Mouse (Mus musculus) thymus, postnatal 0 days (tissue): ENCODE results near the gene Auts2. TPM values are rescaled to one million over a fixed set of nuclear protein-coding genes. Genes with fewer than 3 reads are reported as not detected.

ENCODE experiments used
- DNase-seq: peaks from one replicate; pipeline ENCODE4 v3.0.0-alpha.2; 2015; ENCODE audit warnings: low spot score
- polyA plus RNA-seq: library from polyadenylated mRNA; unstranded; fragments of >200 nt; fragmentation: Nextera tagmentation; extraction: Ambion mirVana; gene quantifications from 2 replicates; pipeline ENCODE4 v1.2.1, GENCODE M21; 2015

Gene Auts2
- polyA plus RNA-seq, 1 experiment from 2014 or later: 2.8 TPM

- DNase-seq: no peak
These were observed 792.8 kb downstream of the Auts2 start for GRCm38 (mm10) chr5:131750330-131750729.

- no peak for DNase-seq
These were observed 793.9 kb downstream of the Auts2 start for GRCm38 (mm10) chr5:131749211-131749610.

GRCm38 (mm10) chr5:131743069-131743468 is 800.1 kb downstream of the Auts2 start:
- DNase-seq: no peak

GRCm38 (mm10) chr5:131737476-131737875 is 805.7 kb downstream of the Auts2 start:
- no peak for DNase-seq

GRCm38 (mm10) chr5:131733324-131733660 is 809.9 kb downstream of the Auts2 start:
- DNase-seq: no peak

GRCm38 (mm10) chr5:131732631-131733323 is 810.4 kb downstream of the Auts2 start:
- DNase-seq: no peak

- no peak for DNase-seq
These were observed 813.7 kb downstream of the Auts2 start for GRCm38 (mm10) chr5:131729456-131729855.

- DNase-seq: no peak
These were observed 815.2 kb downstream of the Auts2 start for GRCm38 (mm10) chr5:131727909-131728308.

- no peak for DNase-seq
These were observed 818.6 kb downstream of the Auts2 start for GRCm38 (mm10) chr5:131724508-131724907.

GRCm38 (mm10) chr5:131722791-131723190 is 820.4 kb downstream of the Auts2 start:
- no peak for DNase-seq

- DNase-seq: no peak
These were observed 820.8 kb downstream of the Auts2 start for GRCm38 (mm10) chr5:131722361-131722760.

- DNase-seq: no peak
These were observed 825.1 kb downstream of the Auts2 start for GRCm38 (mm10) chr5:131718013-131718412.

GRCm38 (mm10) chr5:131717359-131717965 is 825.7 kb downstream of the Auts2 start:
- no peak for DNase-seq

- no peak for DNase-seq
These were observed 828.2 kb downstream of the Auts2 start for GRCm38 (mm10) chr5:131714979-131715378.

GRCm38 (mm10) chr5:131712441-131712840 is 830.7 kb downstream of the Auts2 start:
- DNase-seq: no peak

GRCm38 (mm10) chr5:131711474-131712129 is 831.5 kb downstream of the Auts2 start:
- no peak for DNase-seq

GRCm38 (mm10) chr5:131710735-131711473 is 832.2 kb downstream of the Auts2 start:
- no peak for DNase-seq

GRCm38 (mm10) chr5:131707471-131707870 is 835.7 kb downstream of the Auts2 start:
- no peak for DNase-seq

GRCm38 (mm10) chr5:131703729-131704128 is 839.4 kb downstream of the Auts2 start:
- no peak for DNase-seq

GRCm38 (mm10) chr5:131702840-131703392 is 840.2 kb downstream of the Auts2 start:
- no peak for DNase-seq

GRCm38 (mm10) chr5:131698900-131699299 is 844.2 kb downstream of the Auts2 start:
- DNase-seq: no peak

GRCm38 (mm10) chr5:131690781-131691180 is 852.4 kb downstream of the Auts2 start:
- no peak for DNase-seq
